Mouse (Mus musculus) embryonic stem cell, embryonic (primary cell): ENCODE measurements at regions not wholly inside any gene's neighbourhood (a gene's known extent, or its start where the extent isn't known, plus 50 kb on each side); places are given as distances from the start of the nearest gene placed in this dataset.

Experiments used
- CTCF ChIA-PET, 4 experiments: fragments of 300-600 bp in 2 of 4; fragments of 350-600 bp in 2 of 4; sonication (Branson Sonifier 250); formaldehyde crosslinking; loops; one replicate each; lab custom pipeline; 2022; ENCODE audit warnings: inconsistent platforms in 2 of 4; lab: Charles Lee
- POLR2A ChIA-PET, 4 experiments: fragments of 300-600 bp in 2 of 4; fragments of 350-600 bp in 2 of 4; sonication (Branson Sonifier 250); formaldehyde crosslinking; loops; one replicate each; lab custom pipeline; 2022; ENCODE audit warnings: antibody characterized with exemption in 4 of 4, inconsistent platforms in 1 of 4; lab: Charles Lee

DNA sequence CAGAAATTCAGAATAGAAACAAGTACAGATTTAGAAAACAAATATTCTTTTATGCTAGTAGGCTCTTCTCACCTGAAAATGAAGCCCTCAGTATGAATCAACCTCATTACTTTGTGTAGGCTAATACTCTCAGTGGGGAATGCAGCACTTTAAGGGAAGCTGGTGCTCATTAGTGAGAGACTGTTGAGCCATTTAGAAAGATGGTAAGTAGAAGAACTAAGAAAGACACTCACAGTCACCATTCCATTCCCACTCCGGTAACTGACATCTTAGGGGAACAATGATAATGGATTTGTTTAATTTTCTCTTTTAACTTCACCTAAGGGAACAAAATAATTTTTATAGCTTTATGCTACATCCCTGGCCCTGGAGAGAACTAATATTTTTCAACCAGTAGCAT is 648.0 kb upstream of the Nova1 start:
- CTCF ChIA-PET, result no interaction called here

GRCm38 (mm10) chr12:47465924-47466323 is 647.2 kb upstream of the Nova1 start:
- CTCF ChIA-PET, result no interaction called here

More for the DNA sequence above, 648.0 kb upstream of the Nova1 start:
- POLR2A ChIA-PET, result interaction anchor here in 1 of 4 experiments (0.6 kb wide), 1 partner anchor 166 kb away, joined by 5 read pairs; no protein-coding TSS in a partner anchor

GRCm38 (mm10) chr12:47431669-47432068 is 612.9 kb upstream of the Nova1 start:
- ChIA-PET CTCF (no interaction called here), POLR2A (no interaction called here)

More at GRCm38 (mm10) chr12:47465924-47466323, 647.2 kb upstream of the Nova1 start:
- POLR2A ChIA-PET, result no interaction called here

GRCm38 (mm10) chr12:47412251-47412650 is 593.5 kb upstream of the Nova1 start:
- POLR2A ChIA-PET, result no interaction called here
- CTCF ChIA-PET, result no interaction called here

- POLR2A ChIA-PET, result no interaction called here
- CTCF ChIA-PET, result no interaction called here
These were observed 587.8 kb upstream of the Nova1 start for GRCm38 (mm10) chr12:47406563-47406962.

DNA sequence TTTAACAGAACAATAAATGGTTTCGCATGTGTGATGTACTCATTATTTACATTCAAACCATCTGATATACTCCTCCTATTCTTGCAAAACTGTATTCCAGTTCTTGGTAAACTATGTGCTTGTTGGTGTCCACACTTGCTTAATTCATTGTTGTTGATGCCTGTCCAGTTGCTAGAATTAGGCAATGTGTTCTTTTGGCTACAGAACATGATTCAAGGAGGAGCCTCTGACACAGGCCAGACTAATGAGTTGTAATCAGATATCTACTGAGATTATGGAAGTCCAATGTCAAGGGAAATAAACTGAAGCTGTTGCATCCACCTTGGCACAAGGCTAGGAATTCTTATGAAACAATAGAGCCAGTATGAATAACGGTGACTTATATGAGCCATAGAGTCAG is 587.4 kb upstream of the Nova1 start:
- ChIA-PET CTCF (no interaction called here), POLR2A (no interaction called here)

DNA sequence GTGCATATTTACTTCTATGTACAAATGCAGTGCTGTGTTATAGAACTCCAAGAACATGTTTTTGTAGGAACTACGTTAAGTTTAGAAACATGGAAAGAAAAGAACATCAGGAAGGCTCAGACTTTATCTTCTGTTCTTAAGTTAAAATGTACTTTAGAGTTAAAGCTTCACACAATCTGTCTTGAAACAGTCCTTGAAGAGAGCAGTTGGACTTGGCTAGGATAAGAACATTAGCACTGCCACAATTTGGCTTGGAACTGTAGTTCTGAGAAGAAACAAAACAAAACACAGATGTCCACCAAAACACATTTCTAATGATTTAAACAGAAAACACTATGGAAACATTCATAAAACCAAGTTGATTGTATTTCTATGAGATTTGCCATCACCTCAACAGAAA is 564.5 kb upstream of the Nova1 start:
- ChIA-PET POLR2A (no interaction called here), CTCF (no interaction called here)

DNA sequence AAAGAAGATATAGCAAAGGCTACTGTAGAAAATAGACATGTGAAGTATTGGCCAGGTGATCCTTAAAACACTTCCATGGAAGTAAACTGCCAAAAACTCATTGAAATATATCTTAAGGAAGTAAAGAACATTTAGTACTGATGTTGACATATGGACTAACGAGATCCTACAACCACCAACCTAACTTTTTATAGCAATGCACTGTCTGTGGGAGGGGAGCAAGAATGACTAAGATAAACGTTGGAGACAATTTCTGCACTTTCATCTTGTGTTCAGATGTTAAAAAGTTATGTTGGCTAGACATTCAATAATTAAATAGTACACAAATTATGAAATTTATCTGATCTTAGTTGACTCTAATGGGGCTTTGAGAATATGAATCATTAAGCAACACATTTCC is 534.5 kb upstream of the Nova1 start:
- POLR2A ChIA-PET, result no interaction called here
- CTCF ChIA-PET, result no interaction called here

DNA sequence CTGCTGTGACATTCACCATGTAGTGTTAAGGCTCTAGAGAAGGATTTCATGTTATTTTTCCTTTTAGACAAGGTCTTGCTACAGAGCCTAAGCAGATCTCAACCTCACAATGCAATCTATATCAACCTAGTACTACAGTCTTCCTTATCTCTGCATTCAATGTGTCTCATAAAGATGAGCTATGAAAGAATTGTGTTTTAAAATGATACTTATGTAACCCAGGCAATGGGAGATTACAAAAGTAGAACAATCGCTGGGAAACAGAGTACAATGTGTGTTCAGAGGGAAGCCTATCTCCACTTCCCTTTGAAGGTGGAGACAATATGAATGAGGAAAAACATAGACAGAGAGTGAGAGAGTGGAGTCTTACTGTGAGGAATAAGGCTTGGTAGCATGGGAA is 532.5 kb upstream of the Nova1 start:
- CTCF ChIA-PET, result no interaction called here
- POLR2A ChIA-PET, result no interaction called here

DNA sequence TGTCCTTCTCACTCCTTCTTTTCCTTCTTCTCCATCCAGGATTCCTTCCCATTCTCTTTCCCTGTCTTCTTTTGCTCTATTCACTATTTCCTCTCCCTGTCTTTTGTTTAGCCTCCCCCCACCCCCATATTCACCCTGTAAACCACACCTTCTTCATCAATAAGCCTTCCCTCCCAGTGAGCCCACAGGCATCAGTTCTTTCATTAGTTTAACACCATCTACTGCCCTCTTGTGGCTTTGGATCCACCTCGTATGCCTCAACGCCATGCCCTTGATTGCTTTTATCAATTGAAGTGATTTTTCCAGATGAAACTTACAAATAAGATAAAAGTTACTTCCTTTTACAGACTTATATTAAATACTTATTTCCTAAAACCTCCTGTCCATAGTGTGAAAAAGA is 494.7 kb upstream of the Nova1 start:
- POLR2A ChIA-PET, result no interaction called here

GRCm38 (mm10) chr12:47275904-47276303 is 457.2 kb upstream of the Nova1 start:
- CTCF ChIA-PET, result no interaction called here
- POLR2A ChIA-PET, result no interaction called here

More for the DNA sequence above, 494.7 kb upstream of the Nova1 start:
- CTCF ChIA-PET, result no interaction called here

GRCm38 (mm10) chr12:47272309-47272708 is 453.6 kb upstream of the Nova1 start:
- POLR2A ChIA-PET, result no interaction called here
- CTCF ChIA-PET, result no interaction called here

DNA sequence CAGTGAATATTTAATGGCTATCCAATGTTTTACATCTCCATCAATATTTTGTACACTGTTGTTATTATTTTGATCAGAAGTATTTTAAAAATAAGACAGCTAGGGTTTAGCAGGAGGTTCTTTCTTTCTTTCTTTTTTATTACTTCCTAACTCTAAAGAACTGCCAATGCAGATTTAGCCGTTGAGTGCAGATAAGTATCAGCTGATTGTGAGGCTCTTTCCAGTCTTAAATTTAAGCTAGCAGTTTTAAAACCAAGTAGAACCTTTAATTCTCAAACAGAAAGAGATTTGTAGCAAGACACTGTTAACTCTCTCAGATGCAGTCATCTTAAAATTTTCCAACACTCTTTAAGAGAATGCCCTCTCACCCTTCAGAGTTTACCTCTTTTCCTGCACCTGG is 445.4 kb upstream of the Nova1 start:
- ChIA-PET POLR2A (no interaction called here), CTCF (no interaction called here)

- ChIA-PET CTCF (no interaction called here), POLR2A (no interaction called here)
These were observed 444.7 kb upstream of the Nova1 start for GRCm38 (mm10) chr12:47263408-47263807.

GRCm38 (mm10) chr12:47252306-47252705 is 433.6 kb upstream of the Nova1 start:
- ChIA-PET CTCF (interaction anchor here in 1 of 4 experiments (0.6 kb wide), 1 partner anchor 1948 kb away, joined by 5 read pairs; no protein-coding TSS in a partner anchor), POLR2A (no interaction called here)

DNA sequence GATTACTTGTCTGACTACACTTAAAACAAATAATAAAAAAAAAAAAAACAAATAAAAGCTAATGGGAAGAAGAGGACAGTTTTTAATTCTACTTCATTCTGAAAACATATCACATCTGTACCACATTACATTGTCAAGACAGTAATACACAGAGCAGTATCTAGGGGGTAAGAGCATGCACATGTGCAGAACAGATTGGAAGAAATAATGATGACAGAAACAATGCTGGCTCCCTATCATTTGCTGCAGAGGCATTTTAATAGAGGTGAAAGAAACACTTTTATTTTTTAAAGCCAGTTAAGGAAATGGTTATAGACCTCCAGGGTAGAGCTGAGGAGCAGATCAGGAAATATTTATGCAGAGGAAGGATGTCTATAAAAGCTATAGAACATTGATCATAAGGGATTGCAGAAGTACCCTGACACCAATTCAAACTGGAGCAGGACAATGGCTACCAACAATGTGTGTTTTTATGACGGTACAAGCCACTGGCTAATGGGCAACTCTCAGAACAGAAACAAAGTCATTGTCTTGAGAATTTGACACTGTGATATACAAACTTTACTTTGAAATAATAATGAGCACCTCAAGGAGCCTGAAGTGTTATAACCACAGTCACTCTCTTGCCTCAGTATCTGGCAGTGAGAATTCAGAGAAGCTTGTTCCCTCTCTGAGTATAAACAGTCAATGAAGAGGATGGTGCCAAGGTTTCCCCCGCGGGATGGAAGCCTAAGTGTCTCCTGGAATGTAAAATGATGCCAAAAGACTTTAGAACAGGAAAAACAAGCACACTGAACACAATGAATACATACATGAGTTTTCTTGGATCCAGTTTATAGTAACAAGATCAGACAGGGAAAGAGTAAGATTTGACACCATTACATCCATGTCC is 425.1 kb upstream of the Nova1 start:
- ChIA-PET POLR2A (no interaction called here), CTCF (no interaction called here)

DNA sequence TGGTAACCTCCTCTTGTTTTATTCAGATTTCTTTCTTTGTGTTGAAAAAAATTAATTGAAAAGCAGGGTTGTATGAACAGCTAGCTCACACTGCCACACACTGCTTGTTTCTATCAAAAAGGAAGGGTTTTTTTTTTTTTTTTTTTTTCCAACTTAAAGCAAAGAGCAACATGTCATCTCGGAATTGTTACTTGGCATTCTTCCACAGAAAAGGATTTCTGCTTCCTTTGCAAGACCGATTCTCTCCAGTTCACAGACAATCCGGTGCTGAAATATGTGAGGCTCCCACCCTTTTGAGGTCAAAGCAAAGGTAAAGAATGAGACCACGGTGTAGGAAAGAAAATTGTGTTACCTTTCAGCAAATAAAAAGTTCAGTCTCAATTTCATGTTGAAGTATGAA is 401.3 kb upstream of the Nova1 start:
- CTCF ChIA-PET, result no interaction called here
- POLR2A ChIA-PET, result no interaction called here

- CTCF ChIA-PET, result no interaction called here
- POLR2A ChIA-PET, result interaction anchor here in 1 of 4 experiments (0.6 kb wide), 1 partner anchor 39 kb away, joined by 3 read pairs; no protein-coding TSS in a partner anchor
These were observed 400.6 kb upstream of the Nova1 start for GRCm38 (mm10) chr12:47219340-47219739.

GRCm38 (mm10) chr12:47211417-47212104 is 392.8 kb upstream of the Nova1 start:
- CTCF ChIA-PET, result interaction anchor here in 1 of 4 experiments (0.6 kb wide), 1 partner anchor 12 kb away, joined by 3 read pairs; no protein-coding TSS in a partner anchor

GRCm38 (mm10) chr12:47202936-47203335 is 384.2 kb upstream of the Nova1 start:
- CTCF ChIA-PET, result no interaction called here
- POLR2A ChIA-PET, result no interaction called here

More at GRCm38 (mm10) chr12:47211417-47212104, 392.8 kb upstream of the Nova1 start:
- POLR2A ChIA-PET, result interaction anchor here in 1 of 4 experiments (1.2 kb wide), 1 partner anchor 392 kb away, joined by 3 read pairs; no protein-coding TSS in a partner anchor
